Mouse (Mus musculus) liver, postnatal 0 days (tissue): Measurements from ENCODE around the gene Prr18.

Source experiments
- CTCF ChIP-seq: sonication (generic); IDR thresholded peaks from 2 replicates; pipeline ENCODE4 v1.5.1; 2016; ENCODE audit warnings: antibody characterized with exemption, low read depth
- EP300 ChIP-seq: IDR thresholded peaks from 2 replicates; pipeline ENCODE4 v1.6.1; 2016; ENCODE audit warnings: antibody characterized with exemption, low read depth, mild to moderate bottlenecking

DNA sequence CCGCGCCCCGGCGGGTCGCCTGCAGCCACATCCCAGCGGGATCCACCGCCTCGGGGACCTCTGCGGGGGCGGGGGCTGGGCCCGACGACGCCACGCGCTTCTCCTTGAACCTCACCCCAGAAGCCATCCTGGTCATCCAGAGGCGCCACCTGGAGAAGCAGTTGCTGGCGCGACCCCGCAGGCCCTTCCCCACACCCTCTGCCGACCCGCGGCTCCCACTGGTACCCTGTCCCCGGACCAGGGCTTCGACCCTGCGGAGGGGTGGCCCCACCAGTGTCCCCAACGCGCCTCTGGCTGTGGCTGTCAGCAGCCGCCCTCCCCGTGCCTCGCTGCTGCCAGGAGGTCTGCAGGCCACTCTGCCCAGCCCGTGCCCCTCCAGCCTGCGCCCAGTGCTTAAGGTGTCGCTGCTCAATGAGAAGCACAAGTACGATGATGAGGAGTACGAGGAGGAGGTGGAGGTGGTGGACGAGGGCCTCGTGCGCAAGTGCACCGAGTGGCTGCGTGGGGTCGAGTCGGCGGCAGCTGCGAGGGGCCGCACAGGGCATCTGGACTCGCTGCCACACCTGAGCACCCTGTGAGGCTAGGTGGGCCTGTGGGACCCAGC lies 4.2 kb downstream of the Prr18 start:
- TF ChIP-seq CTCF (no peak), EP300 (no peak)
